Mouse (Mus musculus): ENCODE results near the gene Ctcf. TPM values are rescaled to one million over a fixed set of nuclear protein-coding genes. Genes with fewer than 3 reads are reported as not detected.

The Ctcf gene
- polyA plus RNA-seq, 1 experiment from 2014 or later: 81.3 TPM

DNA sequence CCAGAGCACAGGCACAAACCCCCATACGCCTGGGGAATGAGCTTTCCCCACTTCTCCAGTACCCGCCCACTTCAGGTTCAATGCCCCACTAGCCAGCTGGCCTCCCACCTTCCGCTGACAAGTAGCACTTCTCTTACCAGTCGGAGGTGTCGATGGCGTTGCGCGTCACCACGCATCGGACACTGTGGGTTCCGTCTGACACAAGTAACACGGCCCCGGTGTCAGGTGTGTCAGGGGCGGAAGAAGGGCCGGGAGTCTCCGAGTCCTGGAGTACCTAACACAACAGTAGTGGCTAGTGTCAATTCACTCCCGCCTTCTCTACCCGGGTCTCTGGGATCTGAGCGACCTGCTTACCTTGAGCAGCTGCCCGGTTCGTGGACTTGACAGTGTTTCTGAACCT is 64.2 kb downstream of the Ctcf start:
- ATAC-seq (ENCODE audit: low read depth): peak; percentile 55
- H3K4me1 ChIP-seq (ENCODE audit: control insufficient read depth, insufficient read depth, low read length): peaks cover 18% of the 10 kb centered on the region
- H3K9ac ChIP-seq (replicated peaks; ENCODE audit: low read depth, low read length): peak overlapping the region; percentile 39
- no peaks in the 10 kb centered on the region for H3K9me3 ChIP-seq (ENCODE audit: control insufficient read depth, low read length)
- H3K4me2 ChIP-seq (ENCODE audit: low read depth, low read length): peak overlapping the region; percentile 98
- peak overlapping the region; percentile 94 for H3K27ac ChIP-seq (ENCODE audit: low read depth, low read length)
- peak overlapping the region; percentile 51 for H3K4me3 ChIP-seq (ENCODE audit: low read depth, low read length)
- under 1% methylated on average over 21 of the region's 21 CpGs for WGBS
- H3K36me3 ChIP-seq (ENCODE audit: control insufficient read depth, insufficient read depth, low read length): peaks cover 24% of the 10 kb centered on the region
- H3K27me3 ChIP-seq (ENCODE audit: control insufficient read depth, insufficient read depth, low read length): no peaks in the 10 kb centered on the region

DNA sequence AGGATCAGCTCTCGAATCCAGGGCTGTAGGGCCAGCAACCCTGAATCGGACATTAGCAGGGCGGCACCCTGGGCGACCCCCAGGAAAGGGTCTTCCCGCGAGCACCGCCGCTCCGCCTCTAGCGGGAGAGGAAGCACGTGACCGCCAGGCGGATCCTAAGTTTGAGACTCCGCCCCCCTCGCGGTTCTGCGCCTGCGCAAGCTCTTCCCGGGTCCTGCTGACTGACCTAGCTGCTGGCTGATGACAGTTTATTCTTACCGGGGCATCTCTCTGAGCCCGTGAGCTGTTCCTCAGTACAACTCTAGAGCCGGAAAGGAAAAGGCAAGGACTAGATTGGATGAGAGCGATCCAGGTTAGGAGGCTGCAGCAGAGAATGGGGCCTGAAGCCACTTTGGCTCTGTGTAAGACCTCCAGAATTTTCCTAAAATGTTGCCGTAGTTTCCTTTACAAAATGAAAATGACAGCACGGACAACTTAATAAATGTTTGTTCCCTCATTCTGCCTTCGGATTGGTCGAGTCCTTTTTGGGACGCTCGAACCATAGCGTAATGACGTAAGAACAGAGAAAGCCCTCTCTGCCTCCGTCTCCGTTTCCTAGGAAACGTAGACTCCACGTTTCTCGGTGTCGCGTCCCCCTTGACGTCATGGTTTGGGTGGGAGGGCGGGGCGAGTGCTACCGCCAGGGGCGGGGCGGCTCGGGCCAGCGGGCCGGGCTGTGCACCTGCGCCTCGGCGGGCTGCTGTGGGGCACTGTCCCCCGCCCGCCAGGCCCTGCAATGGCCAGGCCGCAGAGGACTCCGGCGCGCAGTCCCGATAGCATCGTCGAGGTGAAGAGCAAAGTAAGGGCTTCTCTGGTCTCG is 64.8 kb downstream of the Ctcf start, which contains the start of the genes Acd and Pard6a:
Gene Acd (minus strand): TSS at position 137 of the 859 bp plus-strand sequence.
Gene Pard6a (plus strand): TSS at position 183 of the 859 bp plus-strand sequence.
- H3K4me2 ChIP-seq (ENCODE audit: low read depth, low read length): peak within 1 kb of the TSS; percentile 98
- H3K36me3 ChIP-seq (ENCODE audit: control insufficient read depth, insufficient read depth, low read length): peaks cover 24% of the 10 kb centered on the region
- ATAC-seq (ENCODE audit: low read depth): peak; percentile 77
- under 1% methylated on average over 60 of the region's 60 CpGs for WGBS
- no peaks in the 10 kb centered on the region for H3K27me3 ChIP-seq (ENCODE audit: control insufficient read depth, insufficient read depth, low read length)
- H3K9ac ChIP-seq (replicated peaks; ENCODE audit: low read depth, low read length): peak within 1 kb of the TSS; percentile 61
- peak within 1 kb of the TSS; percentile 51 for H3K4me3 ChIP-seq (ENCODE audit: low read depth, low read length)
- H3K4me1 ChIP-seq (ENCODE audit: control insufficient read depth, insufficient read depth, low read length): peaks cover 17% of the 10 kb centered on the region
- no peaks in the 10 kb centered on the region for H3K9me3 ChIP-seq (ENCODE audit: control insufficient read depth, low read length)
- H3K27ac ChIP-seq (ENCODE audit: low read depth, low read length): peak within 1 kb of the TSS; percentile 94

DNA sequence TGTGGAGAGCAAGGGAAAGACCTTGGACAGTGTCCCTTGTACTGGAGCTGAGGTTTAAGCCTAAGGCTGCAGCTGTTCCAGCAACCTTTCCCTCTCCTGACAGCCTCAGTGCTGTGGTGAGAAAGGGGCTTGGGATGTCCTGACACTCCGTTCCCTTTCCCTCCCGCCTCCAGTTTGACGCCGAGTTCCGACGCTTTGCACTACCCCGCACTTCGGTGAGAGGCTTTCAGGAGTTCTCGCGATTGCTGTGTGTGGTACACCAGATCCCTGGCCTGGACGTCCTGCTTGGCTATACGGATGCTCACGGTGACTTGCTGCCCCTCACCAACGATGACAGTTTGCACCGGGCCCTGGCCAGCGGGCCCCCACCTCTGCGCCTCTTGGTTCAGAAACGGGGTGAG is 65.6 kb downstream of the Ctcf start:
- H3K36me3 ChIP-seq (ENCODE audit: control insufficient read depth, insufficient read depth, low read length): peaks cover 18% of the 10 kb centered on the region
- no peaks in the 10 kb centered on the region for H3K9me3 ChIP-seq (ENCODE audit: control insufficient read depth, low read length)
- peak overlapping the region; percentile 94 for H3K27ac ChIP-seq (ENCODE audit: low read depth, low read length)
- H3K4me1 ChIP-seq (ENCODE audit: control insufficient read depth, insufficient read depth, low read length): peaks cover 22% of the 10 kb centered on the region
- peak overlapping the region; percentile 98 for H3K4me2 ChIP-seq (ENCODE audit: low read depth, low read length)
- peak overlapping the region; percentile 51 for H3K4me3 ChIP-seq (ENCODE audit: low read depth, low read length)
- peak; percentile 3; the same call in 1 of the 2 replicates for ATAC-seq (ENCODE audit: low read depth)
- H3K27me3 ChIP-seq (ENCODE audit: control insufficient read depth, insufficient read depth, low read length): no peaks in the 10 kb centered on the region
- H3K9ac ChIP-seq (replicated peaks; ENCODE audit: low read depth, low read length): peak overlapping the region; percentile 61
- 36% methylated on average over 18 of the region's 18 CpGs for WGBS

DNA sequence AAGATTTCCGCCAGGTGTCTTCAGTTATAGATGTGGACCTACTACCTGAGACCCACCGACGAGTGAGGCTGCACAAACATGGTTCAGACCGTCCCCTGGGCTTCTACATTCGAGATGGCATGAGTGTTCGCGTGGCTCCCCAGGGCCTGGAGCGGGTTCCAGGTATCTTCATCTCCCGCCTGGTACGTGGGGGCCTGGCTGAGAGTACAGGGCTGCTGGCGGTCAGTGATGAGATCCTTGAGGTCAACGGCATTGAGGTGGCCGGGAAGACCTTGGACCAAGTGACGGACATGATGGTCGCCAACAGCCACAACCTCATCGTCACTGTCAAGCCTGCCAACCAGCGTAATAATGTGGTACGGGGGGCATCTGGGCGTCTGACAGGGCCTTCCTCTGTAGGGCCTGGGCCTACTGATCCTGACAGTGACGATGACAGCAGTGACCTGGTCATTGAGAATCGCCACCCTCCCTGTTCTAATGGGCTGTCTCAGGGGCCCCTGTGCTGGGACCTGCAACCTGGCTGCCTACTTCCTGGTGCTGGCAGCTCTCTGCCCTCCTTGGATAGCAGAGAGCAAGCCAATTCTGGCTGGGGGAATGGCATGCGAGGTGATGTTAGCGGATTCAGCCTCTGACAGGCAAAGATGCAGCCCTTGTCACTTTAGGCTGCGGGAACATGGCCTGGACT is 66.5 kb downstream of the Ctcf start:
- peak overlapping the region; percentile 98; the same call in 1 of the 2 replicates for H3K4me2 ChIP-seq (ENCODE audit: low read depth, low read length)
- no peak overlapping the region for H3K9ac ChIP-seq (replicated peaks; ENCODE audit: low read depth, low read length)
- 93% methylated on average over 24 of the region's 24 CpGs for WGBS
- H3K36me3 ChIP-seq (ENCODE audit: control insufficient read depth, insufficient read depth, low read length): peaks cover 9% of the 10 kb centered on the region
- H3K27ac ChIP-seq (ENCODE audit: low read depth, low read length): no peak overlapping the region
- peaks cover 28% of the 10 kb centered on the region for H3K4me1 ChIP-seq (ENCODE audit: control insufficient read depth, insufficient read depth, low read length)
- no peak for ATAC-seq (ENCODE audit: low read depth)
- no peaks in the 10 kb centered on the region for H3K9me3 ChIP-seq (ENCODE audit: control insufficient read depth, low read length)
- H3K27me3 ChIP-seq (ENCODE audit: control insufficient read depth, insufficient read depth, low read length): no peaks in the 10 kb centered on the region
- H3K4me3 ChIP-seq (ENCODE audit: low read depth, low read length): no peak overlapping the region

DNA sequence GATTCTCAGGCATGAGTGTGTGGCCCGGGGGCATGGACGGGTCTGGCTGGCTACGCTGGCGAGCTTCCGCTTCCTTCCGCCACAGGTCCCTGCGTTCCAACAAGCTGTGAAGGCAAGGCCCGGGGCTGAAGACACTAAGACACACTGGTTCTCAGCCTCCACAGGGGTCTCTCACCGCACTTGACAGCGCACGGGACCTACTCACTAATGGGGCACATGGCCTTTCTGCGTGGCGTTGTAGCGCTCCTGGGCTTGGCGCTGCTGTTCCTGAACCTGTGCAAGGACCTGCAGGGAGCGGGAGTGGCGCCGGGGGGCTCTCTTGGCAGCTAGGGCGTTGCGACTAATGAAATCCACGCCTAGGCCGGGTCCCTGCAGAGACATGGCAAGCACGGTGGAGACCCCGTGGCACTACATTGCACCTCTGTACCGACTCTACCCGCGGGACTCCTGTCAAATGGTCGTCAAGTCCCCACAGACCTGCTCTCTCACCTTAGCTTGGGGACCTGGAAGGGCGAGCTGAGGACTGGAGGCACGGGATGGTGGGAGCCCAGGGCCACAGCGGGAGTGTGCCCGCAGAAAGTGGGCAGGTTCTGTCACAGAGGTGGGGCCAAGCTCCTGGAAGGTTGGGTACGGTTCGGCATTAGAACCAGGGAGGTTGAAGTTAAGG is 67.9 kb downstream of the Ctcf start:
- H3K4me1 ChIP-seq (ENCODE audit: control insufficient read depth, insufficient read depth, low read length): peaks cover 28% of the 10 kb centered on the region
- 94% methylated on average over 34 of the region's 34 CpGs for WGBS
- no peaks in the 10 kb centered on the region for H3K27me3 ChIP-seq (ENCODE audit: control insufficient read depth, insufficient read depth, low read length)
- H3K36me3 ChIP-seq (ENCODE audit: control insufficient read depth, insufficient read depth, low read length): no peaks in the 10 kb centered on the region
- no peak overlapping the region for H3K9ac ChIP-seq (replicated peaks; ENCODE audit: low read depth, low read length)
- no peaks in the 10 kb centered on the region for H3K9me3 ChIP-seq (ENCODE audit: control insufficient read depth, low read length)
- ATAC-seq (ENCODE audit: low read depth): no peak
- no peak overlapping the region for H3K4me3 ChIP-seq (ENCODE audit: low read depth, low read length)
- no peak overlapping the region for H3K27ac ChIP-seq (ENCODE audit: low read depth, low read length)
- no peak overlapping the region for H3K4me2 ChIP-seq (ENCODE audit: low read depth, low read length)

DNA sequence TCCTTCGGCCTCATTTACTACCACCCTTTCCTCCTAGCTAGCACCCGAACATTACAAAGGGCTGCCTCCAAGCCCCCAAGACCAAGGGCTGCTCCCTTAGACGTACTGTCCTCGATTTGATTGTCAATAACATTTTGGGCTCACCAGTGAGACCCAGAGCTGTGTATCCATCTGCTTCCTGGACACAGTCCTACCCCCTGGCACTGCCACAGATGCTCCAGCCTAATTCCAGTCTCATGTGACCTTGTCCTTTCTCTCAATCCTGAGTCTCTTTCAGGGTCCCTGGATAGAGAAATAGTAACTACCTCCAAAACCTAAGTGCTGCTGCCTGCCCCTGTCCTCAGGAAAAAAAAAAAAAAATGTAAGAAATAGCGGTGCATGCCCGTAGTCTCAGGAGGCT is 68.6 kb downstream of the Ctcf start:
- Histone ChIP-seq H3K4me2 (ENCODE audit: low read depth, low read length) (no peak overlapping the region), H3K4me3 (ENCODE audit: low read depth, low read length) (no peak overlapping the region), H3K9me3 (ENCODE audit: control insufficient read depth, low read length) (no peaks in the 10 kb centered on the region), H3K9ac (replicated peaks; ENCODE audit: low read depth, low read length) (no peak overlapping the region), H3K36me3 (ENCODE audit: control insufficient read depth, insufficient read depth, low read length) (no peaks in the 10 kb centered on the region), H3K27me3 (ENCODE audit: control insufficient read depth, insufficient read depth, low read length) (no peaks in the 10 kb centered on the region), H3K4me1 (ENCODE audit: control insufficient read depth, insufficient read depth, low read length) (peaks cover 26% of the 10 kb centered on the region), H3K27ac (ENCODE audit: low read depth, low read length) (no peak overlapping the region)
- WGBS: 90% methylated on average over 6 of the region's 6 CpGs
- ATAC-seq (ENCODE audit: low read depth): no peak

DNA sequence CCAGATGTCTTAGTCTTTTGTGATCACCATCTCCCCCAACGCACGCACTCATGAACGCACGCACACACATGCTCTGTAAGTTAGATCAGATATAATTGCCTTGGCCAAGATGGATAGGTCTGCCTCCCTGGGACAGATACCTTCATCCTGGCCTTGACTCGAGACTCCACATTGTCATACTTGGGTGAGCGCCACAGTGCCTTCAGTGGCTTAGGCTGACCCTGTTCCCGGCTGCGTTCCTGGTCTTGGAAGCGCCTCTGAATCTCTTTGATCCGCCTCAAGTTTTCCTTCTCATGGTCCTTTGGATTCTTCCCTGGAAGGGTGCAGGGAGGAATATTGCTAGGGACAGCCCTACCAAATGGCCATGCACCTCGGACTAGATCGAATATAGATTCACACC is 70.1 kb downstream of the Ctcf start:
- Histone ChIP-seq H3K36me3 (ENCODE audit: control insufficient read depth, insufficient read depth, low read length) (no peaks in the 10 kb centered on the region), H3K4me1 (ENCODE audit: control insufficient read depth, insufficient read depth, low read length) (peaks cover 20% of the 10 kb centered on the region), H3K27ac (ENCODE audit: low read depth, low read length) (no peak overlapping the region), H3K9me3 (ENCODE audit: control insufficient read depth, low read length) (no peaks in the 10 kb centered on the region), H3K4me2 (ENCODE audit: low read depth, low read length) (peak overlapping the region; percentile 81; the same call in 1 of the 2 replicates), H3K27me3 (ENCODE audit: control insufficient read depth, insufficient read depth, low read length) (no peaks in the 10 kb centered on the region), H3K9ac (replicated peaks; ENCODE audit: low read depth, low read length) (no peak overlapping the region), H3K4me3 (ENCODE audit: low read depth, low read length) (no peak overlapping the region)
- 81% methylated on average over 12 of the region's 12 CpGs for WGBS
- ATAC-seq (ENCODE audit: low read depth): no peak

DNA sequence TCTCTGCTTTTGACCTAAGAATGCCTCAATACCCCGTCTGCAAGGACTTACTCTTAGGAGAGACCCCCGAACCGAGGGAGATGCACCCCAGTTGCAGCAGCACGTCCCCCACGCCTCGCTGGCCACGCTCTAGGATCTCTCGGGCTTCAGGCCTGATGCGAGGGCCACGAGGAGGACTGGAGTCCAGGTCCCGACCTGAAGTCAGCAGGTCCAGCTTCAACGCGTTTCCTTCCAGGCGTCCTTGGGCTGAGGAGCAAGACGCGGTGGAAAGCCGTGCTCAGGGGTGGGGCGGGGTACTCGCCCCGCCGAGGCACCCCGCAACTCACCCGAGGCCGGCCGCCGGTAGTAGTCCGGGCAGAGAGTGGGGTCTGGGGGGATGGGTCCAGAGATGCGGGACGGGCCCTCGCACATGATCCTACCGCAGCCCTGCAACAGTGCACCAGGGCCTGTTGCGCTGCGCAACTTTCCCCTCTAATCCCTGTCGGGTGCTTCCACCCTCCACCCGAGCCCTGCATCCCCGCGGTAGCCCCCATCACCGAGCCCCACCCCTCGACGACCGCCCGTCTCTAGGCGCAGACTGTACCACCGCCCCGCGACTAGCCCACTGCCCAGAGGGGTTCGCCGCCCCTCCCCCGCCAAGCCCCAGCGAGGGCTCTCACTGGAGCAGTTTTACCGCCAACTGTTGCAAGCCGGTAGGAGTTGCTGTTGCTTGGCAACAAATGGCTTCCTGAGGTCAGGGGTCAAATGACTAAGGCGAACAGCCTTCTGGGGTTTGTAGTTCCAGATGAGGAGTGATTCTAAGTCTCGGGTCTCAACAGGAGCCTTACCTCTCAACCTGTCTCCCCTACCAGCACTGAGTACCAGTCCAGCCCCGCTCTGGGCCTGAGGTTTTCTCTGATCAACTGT is 71.4 kb downstream of the Ctcf start, which contains the start of the genes 4933405L10Rik and Enkd1:
Gene 4933405L10Rik (plus strand): TSS at position 158 of the 906 bp plus-strand sequence.
Gene Enkd1 (minus strand): TSS at position 713 of the 906 bp plus-strand sequence.
- peak within 1 kb of the TSS; percentile 26 for H3K9ac ChIP-seq (replicated peaks; ENCODE audit: low read depth, low read length)
- H3K27ac ChIP-seq (ENCODE audit: low read depth, low read length): no peak within 1 kb of the TSS
- H3K9me3 ChIP-seq (ENCODE audit: control insufficient read depth, low read length): no peaks in the 10 kb centered on the region
- peaks cover 11% of the 10 kb centered on the region; the same call in 1 of the 2 replicates for H3K4me1 ChIP-seq (ENCODE audit: control insufficient read depth, insufficient read depth, low read length)
- peak within 1 kb of the TSS; percentile 81 for H3K4me2 ChIP-seq (ENCODE audit: low read depth, low read length)
- H3K4me3 ChIP-seq (ENCODE audit: low read depth, low read length): peak within 1 kb of the TSS; percentile 46
- ATAC-seq (ENCODE audit: low read depth): peak; percentile 81
- 1% methylated on average over 55 of the region's 55 CpGs for WGBS
- H3K27me3 ChIP-seq (ENCODE audit: control insufficient read depth, insufficient read depth, low read length): no peaks in the 10 kb centered on the region
- no peaks in the 10 kb centered on the region for H3K36me3 ChIP-seq (ENCODE audit: control insufficient read depth, insufficient read depth, low read length)

Data from neural tube, embryonic 14.5 days (tissue).